Mouse (Mus musculus) T-helper 1 cell (primary cell): Measurements from ENCODE around the gene Eml3.

Source experiments
- in situ Hi-C: fragments of 300-600 bp; cut with MboI, MseI; formaldehyde crosslinking; loops from one replicate; pipeline ENCODE4 v1.15.1; 2025; ENCODE audit warnings: high pct_unique_total_duplicates

Eml3 gene

GRCm38 (mm10) chr19:8929224-8930088 is at the start of gene Eml3, which contains the start of gene Rom1:
Gene Eml3 (plus strand): TSS chr19:8929552.
Gene Rom1 (minus strand): TSS chr19:8929356.
- in situ Hi-C loops, result no loop called here

GRCm38 (mm10) chr19:8880311-8881033 is 48.9 kb upstream of the Eml3 start, which contains the start of gene Uqcc3:
Gene Uqcc3 (minus strand): TSS chr19:8880923.
- in situ Hi-C loops, result no loop called here

GRCm38 (mm10) chr19:8881034-8881392 is 48.3 kb upstream of the Eml3 start:
- in situ Hi-C loops, result no loop called here

GRCm38 (mm10) chr19:8883616-8884015 is 45.7 kb upstream of the Eml3 start, which contains the start of the genes Lbhd1 and Gm49403:
Gene Lbhd1 (plus strand): TSS chr19:8883732.
Gene Gm49403 (plus strand): TSS chr19:8883930.
- in situ Hi-C loops, result no loop called here

- in situ Hi-C loops, result no loop called here
These were observed 42.3 kb upstream of the Eml3 start for GRCm38 (mm10) chr19:8886916-8887584.

GRCm38 (mm10) chr19:8887585-8888463 is 41.5 kb upstream of the Eml3 start:
- in situ Hi-C loops, result no loop called here

- in situ Hi-C loops, result no loop called here
These were observed 40.6 kb upstream of the Eml3 start, which contains the start of the genes 1810009A15Rik and Gm49416 for GRCm38 (mm10) chr19:8888511-8889385. Gene 1810009A15Rik (plus strand): TSS chr19:8888853. Gene Gm49416 (plus strand): TSS chr19:8888926.

GRCm38 (mm10) chr19:8892829-8893766 is 36.3 kb upstream of the Eml3 start, which contains the start of gene Ints5:
Gene Ints5 (plus strand): TSS chr19:8893005.
- in situ Hi-C loops, result loop anchor here (5.0 kb wide), 1 partner anchor 54 kb away; no protein-coding TSS in a partner anchor

- in situ Hi-C loops, result loop anchor here (5.0 kb wide), 2 partner anchors 78 to 168 kb away; partner anchors contain the start of gene Ttc9c
These were observed 33.9 kb upstream of the Eml3 start for GRCm38 (mm10) chr19:8895397-8895960.

GRCm38 (mm10) chr19:8896231-8896630 is 33.1 kb upstream of the Eml3 start:
- in situ Hi-C loops, result loop anchor here (5.0 kb wide), 2 partner anchors 79 to 169 kb away; partner anchors contain the start of gene Ttc9c

- in situ Hi-C loops, result loop anchor here (5.0 kb wide), 2 partner anchors 80 to 170 kb away; partner anchors contain the start of gene Ttc9c
These were observed 32.0 kb upstream of the Eml3 start for GRCm38 (mm10) chr19:8897211-8897864.

- in situ Hi-C loops, result loop anchor here (5.0 kb wide), 2 partner anchors 81 to 171 kb away; partner anchors contain the start of gene Ttc9c
These were observed 31.4 kb upstream of the Eml3 start, which contains the start of gene Ganab for GRCm38 (mm10) chr19:8897865-8898495. Gene Ganab (plus strand): TSS chr19:8898071.

GRCm38 (mm10) chr19:8898576-8898975 is 30.8 kb upstream of the Eml3 start:
- in situ Hi-C loops, result loop anchor here (5.0 kb wide), 2 partner anchors 81 to 171 kb away; partner anchors contain the start of gene Ttc9c

GRCm38 (mm10) chr19:8899079-8899478 is 30.3 kb upstream of the Eml3 start:
- in situ Hi-C loops, result loop anchor here (5.0 kb wide), 2 partner anchors 82 to 172 kb away; partner anchors contain the start of gene Ttc9c

GRCm38 (mm10) chr19:8903412-8903811 is 25.9 kb upstream of the Eml3 start:
- in situ Hi-C loops, result loop anchor here (10.0 kb wide), 1 partner anchor 1869 kb away; the partner anchor contains the start of gene Stip1

GRCm38 (mm10) chr19:8908531-8908930 is 20.8 kb upstream of the Eml3 start:
- in situ Hi-C loops, result loop anchor here (10.0 kb wide), 1 partner anchor 1874 kb away; the partner anchor contains the start of gene Stip1
